Comparison of ENCODE assay signal across 15 mouse cellular contexts in the genomic region with DNA sequence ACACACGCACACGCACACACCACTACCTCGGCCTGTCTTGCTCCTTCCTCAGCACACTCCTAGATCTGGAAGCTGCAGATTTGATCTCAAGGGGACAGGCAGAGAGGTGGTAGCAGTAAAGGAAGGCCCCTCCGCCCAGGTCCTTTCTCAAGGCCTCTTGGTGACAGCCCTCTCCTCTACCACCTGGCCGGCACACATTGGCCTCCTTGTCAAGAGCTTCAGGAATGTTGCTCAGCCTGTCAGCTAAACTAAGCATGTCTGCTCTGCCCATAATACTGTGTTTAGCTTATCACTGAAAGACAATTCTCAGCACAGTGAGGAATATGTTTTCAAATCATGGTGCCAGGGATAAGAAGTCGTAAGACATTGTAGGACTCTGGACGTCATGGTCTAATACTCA. TPM values are rescaled to one million over a fixed set of nuclear protein-coding genes. Genes with fewer than 3 reads are reported as not detected.
DNase-seq lines count a peak whose midpoint lies in the region; ATAC-seq lines count a peak whose summit lies in the region.
"Had no signal": no experiment of that assay in that cellular context is flagged by ENCODE, and none has a peak within 500 bp of the region (broad histone marks: within the 10 kb centered on the region; RNA-seq: fewer than 3 reads in every experiment).

No protein-coding gene starts in this region.

- DNase-seq in hindbrain, embryonic 10.5 days (ENCODE audit: low spot score) = no peak
- DNase-seq in hindbrain, embryonic 11.5 days (ENCODE audit: low spot score) = no peak
- DNase-seq in lung, postnatal 36 days = peak; percentile 26
- DNase-seq in lung, postnatal 4 days = no peak
- no peak for DNase-seq in T-cell, adult 2 months (ENCODE audit: low spot score)
- DNase-seq: adrenal gland, adult 2 months; B cell, adult 2 months; heart, adult 18-20 months; liver, postnatal 0 days; spleen, adult 18-20 months; thymus, postnatal 25 days had no signal

- no peak overlapping the region for H3K4me2 ChIP-seq in hindbrain, embryonic 11.5 days (replicated peaks; ENCODE audit: low read depth, low read length)
- H3K4me2 ChIP-seq in hindbrain, embryonic 15.5 days = no peak overlapping the region
- H3K4me2 ChIP-seq in neural tube, embryonic 15.5 days = no peak overlapping the region
- H3K4me2 ChIP-seq: embryonic facial prominence, embryonic 12.5 days; limb, embryonic 13.5 days had no signal

- no peaks in the 10 kb centered on the region for H3K27me3 ChIP-seq in hindbrain, embryonic 10.5 days (ENCODE audit: insufficient read depth, poor library complexity, severe bottlenecking)
- H3K27me3 ChIP-seq in hindbrain, embryonic 11.5 days (ENCODE audit: control insufficient read depth, insufficient read depth, low read length) = no peaks in the 10 kb centered on the region
- no peaks in the 10 kb centered on the region for H3K27me3 ChIP-seq in hindbrain, embryonic 15.5 days
- H3K27me3 ChIP-seq in neural tube, embryonic 15.5 days (replicated peaks) = no peaks in the 10 kb centered on the region
- H3K27me3 ChIP-seq: embryonic facial prominence, embryonic 12.5 days; limb, embryonic 13.5 days had no signal

- H3K27ac ChIP-seq in hindbrain, embryonic 10.5 days = peak overlapping the region; percentile 53; the same call in 1 of the 2 replicates
- no peak overlapping the region for H3K27ac ChIP-seq in hindbrain, embryonic 11.5 days (ENCODE audit: low read depth, low read length)
- H3K27ac ChIP-seq in hindbrain, embryonic 15.5 days (replicated peaks) = peak overlapping the region; percentile 46; the same call in 1 of the 2 replicates
- H3K27ac ChIP-seq in neural tube, embryonic 15.5 days (replicated peaks) = peak overlapping the region; percentile 66
- H3K27ac ChIP-seq: embryonic facial prominence, embryonic 12.5 days; limb, embryonic 13.5 days had no signal

- peaks cover 19% of the 10 kb centered on the region for H3K36me3 ChIP-seq in hindbrain, embryonic 10.5 days
- no peaks in the 10 kb centered on the region for H3K36me3 ChIP-seq in hindbrain, embryonic 11.5 days (ENCODE audit: control insufficient read depth, insufficient read depth, low read length)
- H3K36me3 ChIP-seq in hindbrain, embryonic 15.5 days = peaks cover 18% of the 10 kb centered on the region
- H3K36me3 ChIP-seq in neural tube, embryonic 15.5 days = peaks cover 18% of the 10 kb centered on the region

- WGBS in hindbrain, embryonic 10.5 days = 83% methylated on average over 7 of the region's 7 CpGs
- 78% methylated on average over 7 of the region's 7 CpGs for WGBS in hindbrain, embryonic 11.5 days
- WGBS in hindbrain, embryonic 15.5 days = 71% methylated on average over 7 of the region's 7 CpGs
- 80% methylated on average over 7 of the region's 7 CpGs for WGBS in neural tube, embryonic 15.5 days

- H3K9ac ChIP-seq in hindbrain, embryonic 11.5 days (ENCODE audit: low read depth, low read length) = no peak overlapping the region
- no peak overlapping the region for H3K9ac ChIP-seq in hindbrain, embryonic 15.5 days
- H3K9ac ChIP-seq in neural tube, embryonic 15.5 days (replicated peaks) = no peak overlapping the region
- H3K9ac ChIP-seq: embryonic facial prominence, embryonic 12.5 days; limb, embryonic 13.5 days; liver, postnatal 0 days had no signal

- ATAC-seq in hindbrain, embryonic 11.5 days (ENCODE audit: low FRiP score) = no peak
- ATAC-seq in hindbrain, embryonic 15.5 days (ENCODE audit: low FRiP score, low read depth) = no peak; the same call in 1 of the 2 replicates
- no peak for ATAC-seq in neural tube, embryonic 15.5 days (ENCODE audit: low FRiP score)

- H3K4me3 ChIP-seq in hindbrain, embryonic 10.5 days = no peak overlapping the region
- H3K4me3 ChIP-seq in hindbrain, embryonic 11.5 days (ENCODE audit: low read depth, low read length) = no peak overlapping the region
- H3K4me3 ChIP-seq in hindbrain, embryonic 15.5 days = no peak overlapping the region
- H3K4me3 ChIP-seq in neural tube, embryonic 15.5 days (replicated peaks) = no peak overlapping the region
- H3K4me3 ChIP-seq: embryonic facial prominence, embryonic 12.5 days; limb, embryonic 13.5 days had no signal

- no peaks in the 10 kb centered on the region for H3K9me3 ChIP-seq in hindbrain, embryonic 10.5 days
- H3K9me3 ChIP-seq in hindbrain, embryonic 11.5 days (ENCODE audit: control insufficient read depth, low read length) = no peaks in the 10 kb centered on the region
- no peaks in the 10 kb centered on the region for H3K9me3 ChIP-seq in hindbrain, embryonic 15.5 days
- no peaks in the 10 kb centered on the region for H3K9me3 ChIP-seq in neural tube, embryonic 15.5 days (replicated peaks)
- H3K9me3 ChIP-seq: embryonic facial prominence, embryonic 12.5 days; limb, embryonic 13.5 days had no signal

- peaks cover 25% of the 10 kb centered on the region for H3K4me1 ChIP-seq in hindbrain, embryonic 10.5 days (replicated peaks)
- H3K4me1 ChIP-seq in hindbrain, embryonic 11.5 days (replicated peaks; ENCODE audit: control insufficient read depth, insufficient read depth, low read length) = peaks cover 6% of the 10 kb centered on the region; the same call in 1 of the 2 replicates
- peaks cover 19% of the 10 kb centered on the region for H3K4me1 ChIP-seq in hindbrain, embryonic 15.5 days (replicated peaks)
- H3K4me1 ChIP-seq in neural tube, embryonic 15.5 days = peaks cover 14% of the 10 kb centered on the region
- H3K4me1 ChIP-seq: embryonic facial prominence, embryonic 12.5 days; limb, embryonic 13.5 days had no signal

RNA-seq across cellular contexts. Expression of gene Agt, which starts 13.3 kb away (rescaled TPM):
- polyA plus RNA-seq in hindbrain, embryonic 10.5 days (2016; fragmentation: Nextera tagmentation; extraction: Ambion mirVana) = not detected in 2 replicates
- 0.14 and 0.15 TPM in 2 replicates for polyA plus RNA-seq in hindbrain, embryonic 11.5 days (2014; fragmentation: Nextera tagmentation; extraction: Ambion mirVana)
- 1.0 TPM in 2 replicates for polyA plus RNA-seq in hindbrain, embryonic 15.5 days (2015; fragmentation: Nextera tagmentation; extraction: Ambion mirVana)
- 1.8 and 1.9 TPM in 2 replicates for polyA plus RNA-seq in neural tube, embryonic 15.5 days (2015; fragmentation: Nextera tagmentation; extraction: Ambion mirVana)

RNA-seq across cellular contexts. Expression of gene Capn9, which starts 19.7 kb away (rescaled TPM):
- not detected in 2 replicates for polyA plus RNA-seq in hindbrain, embryonic 10.5 days (2016; fragmentation: Nextera tagmentation; extraction: Ambion mirVana)
- 0.08 TPM in 1 of 2 replicates, not detected in the other for polyA plus RNA-seq in hindbrain, embryonic 11.5 days (2014; fragmentation: Nextera tagmentation; extraction: Ambion mirVana)
- polyA plus RNA-seq in hindbrain, embryonic 15.5 days (2015; fragmentation: Nextera tagmentation; extraction: Ambion mirVana) = 0.07 and 0.26 TPM in 2 replicates
- 0.17 and 0.45 TPM in 2 replicates for polyA plus RNA-seq in neural tube, embryonic 15.5 days (2015; fragmentation: Nextera tagmentation; extraction: Ambion mirVana)
- polyA plus RNA-seq: embryonic facial prominence, embryonic 12.5 days; limb, embryonic 13.5 days; liver, postnatal 0 days had no signal

RNA-seq across cellular contexts. Expression of gene Cog2, which starts 35.6 kb away (rescaled TPM):
- polyA plus RNA-seq in hindbrain, embryonic 10.5 days (2016; fragmentation: Nextera tagmentation; extraction: Ambion mirVana) = 41.1 and 43.3 TPM in 2 replicates
- polyA plus RNA-seq in hindbrain, embryonic 11.5 days (2014; fragmentation: Nextera tagmentation; extraction: Ambion mirVana) = 35.8 and 39.5 TPM in 2 replicates
- polyA plus RNA-seq in hindbrain, embryonic 15.5 days (2015; fragmentation: Nextera tagmentation; extraction: Ambion mirVana) = 31.5 and 32.4 TPM in 2 replicates
- 30.4 and 32.2 TPM in 2 replicates for polyA plus RNA-seq in neural tube, embryonic 15.5 days (2015; fragmentation: Nextera tagmentation; extraction: Ambion mirVana)
